Mouse (Mus musculus): ENCODE results near the gene Sgca. TPM values are rescaled to one million over a fixed set of nuclear protein-coding genes. Genes with fewer than 3 reads are reported as not detected.

The Sgca gene
- polyA plus RNA-seq, 1 experiment from 2014 or later: 1.2 TPM

GRCm38 (mm10) chr11:94937335-94937781 lies 38.8 kb downstream of the Sgca start:
- peaks cover 56% of the 10 kb centered on the region for H3K27me3 ChIP-seq
- peak overlapping the region; percentile 51 for H3K9ac ChIP-seq
- peak overlapping the region; percentile 53 for H3K4me3 ChIP-seq (replicated peaks)
- ATAC-seq (replicated peaks; ENCODE audit: low FRiP score): peak; percentile 57
- peaks cover 68% of the 10 kb centered on the region for H3K4me1 ChIP-seq
- H3K4me2 ChIP-seq: peak overlapping the region; percentile 84
- H3K9me3 ChIP-seq (replicated peaks): no peaks in the 10 kb centered on the region
- WGBS: under 1% methylated on average over 18 of the region's 18 CpGs
- H3K36me3 ChIP-seq: peaks cover 24% of the 10 kb centered on the region
- H3K27ac ChIP-seq: peak overlapping the region; percentile 92

GRCm38 (mm10) chr11:94936851-94937295 lies 39.3 kb downstream of the Sgca start:
- H3K4me2 ChIP-seq: peak overlapping the region; percentile 84
- peak; percentile 74 for ATAC-seq (replicated peaks; ENCODE audit: low FRiP score)
- peak overlapping the region; percentile 53 for H3K4me3 ChIP-seq (replicated peaks)
- no peaks in the 10 kb centered on the region for H3K9me3 ChIP-seq (replicated peaks)
- H3K27ac ChIP-seq: peak overlapping the region; percentile 92
- WGBS: 0% methylated on average over 17 of the region's 17 CpGs
- peak overlapping the region; percentile 61 for H3K9ac ChIP-seq
- H3K27me3 ChIP-seq: peaks cover 56% of the 10 kb centered on the region
- H3K36me3 ChIP-seq: peaks cover 19% of the 10 kb centered on the region
- peaks cover 63% of the 10 kb centered on the region for H3K4me1 ChIP-seq

- Histone ChIP-seq H3K27me3 (peaks cover 56% of the 10 kb centered on the region), H3K4me3 (replicated peaks) (peak within 1 kb of the TSS; percentile 53), H3K27ac (peak within 1 kb of the TSS; percentile 92), H3K9ac (peak within 1 kb of the TSS; percentile 61), H3K9me3 (replicated peaks) (no peaks in the 10 kb centered on the region), H3K36me3 (peaks cover 16% of the 10 kb centered on the region), H3K4me2 (peak within 1 kb of the TSS; percentile 84), H3K4me1 (peaks cover 62% of the 10 kb centered on the region)
- 12% methylated on average over 19 of the region's 19 CpGs for WGBS
- ATAC-seq (replicated peaks; ENCODE audit: low FRiP score): peak; percentile 33; the same call in 1 of the 2 replicates
Measured at GRCm38 (mm10) chr11:94936045-94936444, 40.1 kb downstream of the Sgca start, which contains the start of gene Col1a1. Col1a1 (plus strand) TSS chr11:94936224.

- 16% methylated on average over 11 of the region's 11 CpGs for WGBS
- Histone ChIP-seq H3K27ac (peak overlapping the region; percentile 90), H3K4me1 (peaks cover 76% of the 10 kb centered on the region), H3K9me3 (replicated peaks) (no peaks in the 10 kb centered on the region), H3K36me3 (peaks cover 1% of the 10 kb centered on the region; the same call in 1 of the 2 replicates), H3K4me3 (replicated peaks) (no peak overlapping the region), H3K27me3 (peaks cover 50% of the 10 kb centered on the region), H3K9ac (no peak overlapping the region), H3K4me2 (peak overlapping the region; percentile 24; the same call in 1 of the 2 replicates)
- no peak for ATAC-seq (replicated peaks; ENCODE audit: low FRiP score)
Measured at GRCm38 (mm10) chr11:94934526-94934925, 41.6 kb downstream of the Sgca start.

GRCm38 (mm10) chr11:94933584-94933983 lies 42.5 kb downstream of the Sgca start:
- Histone ChIP-seq H3K4me1 (peaks cover 79% of the 10 kb centered on the region), H3K9ac (no peak overlapping the region)
- no peak for ATAC-seq (replicated peaks; ENCODE audit: low FRiP score)

GRCm38 (mm10) chr11:94930151-94930550 lies 46.0 kb downstream of the Sgca start:
- no peaks in the 10 kb centered on the region for H3K9me3 ChIP-seq (replicated peaks)
- H3K9ac ChIP-seq: no peak overlapping the region
- H3K4me3 ChIP-seq (replicated peaks): no peak overlapping the region
- ATAC-seq (replicated peaks; ENCODE audit: low FRiP score): no peak
- peaks cover 17% of the 10 kb centered on the region for H3K27me3 ChIP-seq
- no peaks in the 10 kb centered on the region for H3K36me3 ChIP-seq
- H3K4me1 ChIP-seq: peaks cover 73% of the 10 kb centered on the region
- WGBS: 30% methylated on average over 4 of the region's 4 CpGs
- no peak overlapping the region for H3K4me2 ChIP-seq
- H3K27ac ChIP-seq: peak overlapping the region; percentile 96

More at GRCm38 (mm10) chr11:94933584-94933983, 42.5 kb downstream of the Sgca start:
- peaks cover 43% of the 10 kb centered on the region for H3K27me3 ChIP-seq
- no peaks in the 10 kb centered on the region for H3K36me3 ChIP-seq
- 18% methylated on average over 8 of the region's 8 CpGs for WGBS
- no peaks in the 10 kb centered on the region for H3K9me3 ChIP-seq (replicated peaks)
- H3K4me2 ChIP-seq: peak overlapping the region; percentile 24
- H3K27ac ChIP-seq: peak overlapping the region; percentile 90
- H3K4me3 ChIP-seq (replicated peaks): no peak overlapping the region

- Histone ChIP-seq H3K36me3 (no peaks in the 10 kb centered on the region), H3K9me3 (replicated peaks) (no peaks in the 10 kb centered on the region), H3K4me2 (peak overlapping the region; percentile 44), H3K4me1 (peaks cover 68% of the 10 kb centered on the region), H3K4me3 (replicated peaks) (no peak overlapping the region), H3K9ac (no peak overlapping the region), H3K27me3 (peaks cover 15% of the 10 kb centered on the region), H3K27ac (peak overlapping the region; percentile 96)
- WGBS: 28% methylated on average over 9 of the region's 9 CpGs
- no peak for ATAC-seq (replicated peaks; ENCODE audit: low FRiP score)
Measured at GRCm38 (mm10) chr11:94929599-94929998, 46.5 kb downstream of the Sgca start.

- peaks cover 60% of the 10 kb centered on the region for H3K4me1 ChIP-seq
- H3K9ac ChIP-seq: no peak overlapping the region
- no peaks in the 10 kb centered on the region for H3K9me3 ChIP-seq (replicated peaks)
- H3K4me3 ChIP-seq (replicated peaks): no peak overlapping the region
- peak; percentile 93 for ATAC-seq (replicated peaks; ENCODE audit: low FRiP score)
- H3K36me3 ChIP-seq: no peaks in the 10 kb centered on the region
- H3K27ac ChIP-seq: peak overlapping the region; percentile 96
- 3% methylated on average over 13 of the region's 13 CpGs for WGBS
- peak overlapping the region; percentile 44 for H3K4me2 ChIP-seq
- peaks cover 9% of the 10 kb centered on the region for H3K27me3 ChIP-seq
Measured at GRCm38 (mm10) chr11:94928820-94929219, 47.3 kb downstream of the Sgca start.

- ATAC-seq (replicated peaks; ENCODE audit: low FRiP score): no peak
- Histone ChIP-seq H3K27me3 (peaks cover under 1% of the 10 kb centered on the region; the same call in 1 of the 2 replicates), H3K4me1 (peaks cover 50% of the 10 kb centered on the region), H3K9me3 (replicated peaks) (no peaks in the 10 kb centered on the region), H3K27ac (peak overlapping the region; percentile 96), H3K36me3 (no peaks in the 10 kb centered on the region), H3K4me2 (peak overlapping the region; percentile 44; the same call in 1 of the 2 replicates), H3K9ac (no peak overlapping the region), H3K4me3 (replicated peaks) (no peak overlapping the region)
- WGBS: 16% methylated on average over 5 of the region's 5 CpGs
Measured at GRCm38 (mm10) chr11:94927771-94928291, 48.3 kb downstream of the Sgca start.

- no peak for ATAC-seq (replicated peaks; ENCODE audit: low FRiP score)
- H3K9ac ChIP-seq: no peak overlapping the region
- H3K27ac ChIP-seq: peak overlapping the region; percentile 96
- 45% methylated on average over 11 of the region's 11 CpGs for WGBS
- H3K27me3 ChIP-seq: no peaks in the 10 kb centered on the region
- no peaks in the 10 kb centered on the region for H3K36me3 ChIP-seq
- H3K4me1 ChIP-seq: peaks cover 48% of the 10 kb centered on the region
- no peaks in the 10 kb centered on the region for H3K9me3 ChIP-seq (replicated peaks)
- no peak overlapping the region for H3K4me2 ChIP-seq
- no peak overlapping the region for H3K4me3 ChIP-seq (replicated peaks)
Measured at GRCm38 (mm10) chr11:94926431-94926830, 49.7 kb downstream of the Sgca start.

- Histone ChIP-seq H3K9ac (no peak overlapping the region), H3K9me3 (replicated peaks) (no peaks in the 10 kb centered on the region), H3K36me3 (no peaks in the 10 kb centered on the region), H3K4me2 (no peak overlapping the region), H3K27me3 (no peaks in the 10 kb centered on the region), H3K4me3 (replicated peaks) (no peak overlapping the region), H3K4me1 (peaks cover 41% of the 10 kb centered on the region), H3K27ac (no peak overlapping the region)
- ATAC-seq (replicated peaks; ENCODE audit: low FRiP score): no peak
- 94% methylated on average over 4 of the region's 4 CpGs for WGBS
Measured at GRCm38 (mm10) chr11:94924977-94925376, 51.1 kb downstream of the Sgca start.

- WGBS: 15% methylated on average over 6 of the region's 6 CpGs
- Histone ChIP-seq H3K4me1 (peaks cover 11% of the 10 kb centered on the region), H3K4me3 (replicated peaks) (no peak overlapping the region), H3K9me3 (replicated peaks) (no peaks in the 10 kb centered on the region), H3K36me3 (no peaks in the 10 kb centered on the region), H3K27ac (no peak overlapping the region; the same call in 1 of the 2 replicates), H3K9ac (no peak overlapping the region), H3K27me3 (no peaks in the 10 kb centered on the region), H3K4me2 (no peak overlapping the region)
- no peak for ATAC-seq (replicated peaks; ENCODE audit: low FRiP score)
Measured at GRCm38 (mm10) chr11:94920996-94921401, 55.1 kb downstream of the Sgca start.

All from kidney, embryonic 15.5 days (tissue).